Mouse (Mus musculus): ENCODE measurements around the gene C1ql3.

Gene C1ql3

DNA sequence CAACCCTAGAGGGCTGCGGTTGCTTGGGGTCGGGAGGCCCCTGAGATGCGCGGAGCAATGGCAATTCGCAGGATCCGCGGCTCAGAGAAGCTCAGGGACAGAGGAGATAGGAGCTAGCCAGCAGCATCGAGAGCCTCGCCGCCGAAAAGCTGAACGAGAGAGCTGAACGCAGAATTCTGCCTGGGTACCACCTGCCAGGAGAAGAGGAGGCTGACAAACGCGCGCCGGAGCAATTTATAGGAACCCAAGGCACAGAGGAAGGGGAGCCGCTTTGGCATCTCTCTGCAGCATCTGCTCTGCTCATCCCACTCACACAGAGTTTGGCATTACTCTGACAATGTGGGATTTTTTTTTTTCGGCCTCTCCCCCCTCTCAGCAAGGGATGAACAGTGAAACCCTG lies at the start of gene C1ql3:
Gene C1ql3 (minus strand): TSS at position 335 of the 400 bp plus-strand sequence.
- no peak for DNase-seq (ENCODE audit: low read depth)

DNA sequence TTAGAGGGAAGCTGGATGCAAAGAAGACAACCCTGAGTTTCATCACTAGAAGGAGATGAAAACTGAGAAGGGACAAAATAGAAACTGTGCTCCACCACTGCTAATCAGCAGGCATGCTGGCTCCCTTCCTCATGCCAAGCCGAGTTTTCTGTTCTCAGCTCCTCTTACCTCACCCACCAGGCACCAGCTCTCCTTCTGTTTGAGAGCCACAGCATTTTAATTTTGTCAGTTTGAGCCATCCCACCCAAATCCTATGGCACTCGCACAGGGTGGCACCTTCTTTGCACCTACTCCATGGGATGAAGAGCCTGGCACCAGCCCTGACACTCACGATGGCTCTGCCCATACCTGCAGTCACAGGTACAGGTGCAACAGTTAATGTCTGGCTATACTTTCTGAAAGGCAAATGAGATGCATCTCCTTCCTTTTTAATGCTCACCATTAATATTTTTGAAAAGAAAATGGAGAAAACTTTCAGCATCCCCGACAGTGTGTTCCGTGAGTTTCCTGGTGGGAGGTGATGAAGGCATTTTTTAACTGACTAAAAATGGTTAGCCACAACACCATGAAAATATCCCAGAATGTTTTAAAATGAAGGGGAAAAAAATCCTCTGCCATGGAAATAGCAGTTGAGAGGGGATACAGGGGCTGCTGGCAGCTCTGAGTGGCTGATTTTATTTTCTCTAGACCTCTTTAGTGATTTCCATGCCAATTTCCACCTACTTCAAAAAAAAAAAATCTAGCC lies 49.0 kb upstream of the C1ql3 start:
- no peak for DNase-seq (ENCODE audit: low read depth)

DNA sequence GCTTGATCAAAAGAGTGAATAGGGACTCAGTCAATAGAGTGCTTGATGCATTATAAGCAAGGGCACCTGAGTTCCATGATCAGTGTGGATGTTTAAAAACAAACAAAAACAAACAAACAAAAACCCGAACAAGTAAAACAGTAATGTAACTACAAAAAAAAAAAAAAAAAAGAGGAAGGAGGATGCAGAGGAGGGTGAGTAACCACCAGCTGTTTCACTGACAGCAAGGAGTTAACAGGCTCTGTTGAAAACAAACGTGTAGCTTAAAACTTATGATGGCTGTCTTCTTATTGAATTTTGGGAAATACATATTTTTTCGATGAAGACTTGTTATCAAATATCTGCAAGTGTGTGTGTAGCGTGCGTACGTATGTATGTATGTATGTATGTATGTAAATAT lies 37.0 kb upstream of the C1ql3 start:
- DNase-seq (ENCODE audit: low read depth): no peak

DNA sequence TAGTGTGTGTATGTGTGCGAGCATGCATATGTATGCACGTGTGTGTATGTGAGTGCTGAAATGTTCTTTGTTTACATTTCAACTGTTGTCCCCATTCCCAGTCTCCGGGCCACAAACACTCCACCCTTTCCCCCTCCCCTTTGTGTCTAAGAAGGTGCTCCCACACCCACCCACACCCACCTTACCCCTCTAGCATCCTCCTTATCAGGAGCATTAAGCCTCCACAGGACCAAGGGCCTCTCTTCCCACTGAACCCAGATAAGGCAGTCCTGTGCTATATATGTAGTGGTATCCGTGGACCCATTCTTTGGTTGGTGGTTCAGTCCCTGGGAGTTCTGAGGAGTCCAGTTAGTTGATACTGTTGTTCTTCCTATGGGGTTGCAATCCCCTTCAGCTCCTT lies 32.9 kb upstream of the C1ql3 start:
- no peak for DNase-seq (ENCODE audit: low read depth)

DNA sequence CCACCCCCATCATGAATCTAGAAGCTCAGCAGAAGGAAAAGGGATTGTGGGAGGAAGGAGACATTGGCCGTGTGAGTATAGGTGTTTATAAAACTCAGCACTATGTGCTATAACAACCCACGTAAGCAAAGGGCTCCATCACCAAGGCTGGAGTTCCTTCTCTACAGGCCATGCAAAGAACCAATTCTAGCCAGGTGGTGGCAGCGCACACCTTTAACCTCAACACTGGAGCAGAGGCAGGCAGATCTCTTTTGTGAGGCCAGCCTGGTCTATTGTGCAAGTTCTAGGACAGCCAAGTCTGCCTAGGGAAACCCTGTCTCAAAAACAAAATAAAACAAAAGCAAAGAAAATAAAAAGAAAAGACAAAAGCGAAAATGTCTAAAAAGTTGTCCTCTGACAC lies 28.2 kb upstream of the C1ql3 start:
- peak; percentile 7 for DNase-seq (ENCODE audit: low read depth)

DNA sequence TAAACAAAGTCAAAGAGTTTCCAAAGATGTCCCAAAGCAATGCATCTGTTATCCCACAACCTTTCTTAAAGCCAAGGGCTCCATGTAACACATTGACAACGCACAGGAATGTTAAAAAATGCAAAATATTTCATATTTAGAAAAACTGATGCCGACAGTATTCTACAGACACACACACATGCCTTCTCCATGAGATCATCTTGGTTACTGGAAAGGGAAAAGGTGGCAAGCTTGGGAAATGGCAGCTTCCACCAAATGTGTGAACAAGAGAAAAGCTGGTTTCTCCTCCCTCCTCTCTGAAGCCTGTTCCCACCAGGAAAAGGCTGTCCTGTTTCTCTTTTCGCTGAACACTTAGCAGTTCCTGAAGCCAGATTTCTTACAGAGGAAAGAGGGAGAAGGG lies 27.2 kb upstream of the C1ql3 start:
- DNase-seq (ENCODE audit: low read depth): no peak

DNA sequence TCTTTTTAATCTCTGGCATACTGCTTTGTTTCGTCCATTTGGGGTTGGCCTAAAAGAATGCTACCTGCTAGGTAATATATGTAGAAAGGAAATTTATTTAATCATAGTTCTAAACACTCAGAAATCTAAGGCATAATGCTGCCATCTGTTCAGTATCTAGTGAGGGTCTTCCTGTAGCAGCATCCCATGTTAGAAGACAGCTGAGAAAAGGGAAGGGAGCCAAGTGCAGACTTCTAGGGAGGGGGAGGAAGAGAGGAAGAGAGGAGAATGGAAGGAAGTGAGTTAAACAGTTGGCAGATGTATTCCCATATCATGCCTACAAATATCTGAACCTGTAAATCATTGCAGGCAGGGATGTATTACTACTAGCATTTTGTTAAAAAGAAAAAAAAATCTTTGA lies 7.3 kb upstream of the C1ql3 start:
- DNase-seq (ENCODE audit: low read depth): no peak

DNA sequence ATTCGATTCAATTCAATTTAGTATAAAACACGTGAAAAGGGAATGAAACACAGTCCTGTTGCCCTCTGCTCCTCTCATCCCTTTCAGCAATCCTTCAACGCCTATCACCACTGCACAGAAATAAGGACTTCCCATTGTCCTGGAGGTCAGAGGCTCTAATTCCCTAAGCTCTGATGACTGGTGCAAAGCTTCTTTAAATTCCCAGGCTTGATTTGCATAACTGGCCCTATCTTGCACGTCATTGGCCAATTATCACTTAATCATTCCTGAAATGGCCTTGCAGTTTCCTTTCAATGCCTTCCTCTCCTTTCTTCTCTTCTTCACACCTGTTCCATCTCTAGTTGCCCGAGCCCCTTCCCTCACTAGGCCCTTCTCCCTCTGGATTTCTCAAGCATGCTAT lies 6.8 kb upstream of the C1ql3 start:
- no peak for DNase-seq (ENCODE audit: low read depth)

DNA sequence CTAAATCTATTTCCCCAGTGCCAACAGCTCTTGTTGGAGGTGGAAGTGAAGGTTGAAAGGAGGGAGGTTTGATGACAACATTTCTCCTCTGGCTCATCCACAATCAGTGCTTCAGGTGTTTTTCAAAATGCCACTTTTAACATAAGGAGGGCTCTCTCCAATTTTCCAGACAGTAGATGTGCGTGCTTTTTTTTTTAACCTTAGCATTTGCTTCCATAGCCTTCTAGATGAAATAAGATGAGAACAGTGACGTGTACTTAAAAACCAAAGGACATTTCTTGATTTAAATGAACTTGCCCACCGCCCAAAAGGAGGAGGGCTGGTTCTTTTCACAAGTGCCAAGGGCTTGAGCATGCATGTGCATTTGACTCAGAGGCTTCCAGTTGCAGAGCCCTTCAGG lies 367 bp upstream of the C1ql3 start:
- no peak for DNase-seq (ENCODE audit: low read depth)

DNA sequence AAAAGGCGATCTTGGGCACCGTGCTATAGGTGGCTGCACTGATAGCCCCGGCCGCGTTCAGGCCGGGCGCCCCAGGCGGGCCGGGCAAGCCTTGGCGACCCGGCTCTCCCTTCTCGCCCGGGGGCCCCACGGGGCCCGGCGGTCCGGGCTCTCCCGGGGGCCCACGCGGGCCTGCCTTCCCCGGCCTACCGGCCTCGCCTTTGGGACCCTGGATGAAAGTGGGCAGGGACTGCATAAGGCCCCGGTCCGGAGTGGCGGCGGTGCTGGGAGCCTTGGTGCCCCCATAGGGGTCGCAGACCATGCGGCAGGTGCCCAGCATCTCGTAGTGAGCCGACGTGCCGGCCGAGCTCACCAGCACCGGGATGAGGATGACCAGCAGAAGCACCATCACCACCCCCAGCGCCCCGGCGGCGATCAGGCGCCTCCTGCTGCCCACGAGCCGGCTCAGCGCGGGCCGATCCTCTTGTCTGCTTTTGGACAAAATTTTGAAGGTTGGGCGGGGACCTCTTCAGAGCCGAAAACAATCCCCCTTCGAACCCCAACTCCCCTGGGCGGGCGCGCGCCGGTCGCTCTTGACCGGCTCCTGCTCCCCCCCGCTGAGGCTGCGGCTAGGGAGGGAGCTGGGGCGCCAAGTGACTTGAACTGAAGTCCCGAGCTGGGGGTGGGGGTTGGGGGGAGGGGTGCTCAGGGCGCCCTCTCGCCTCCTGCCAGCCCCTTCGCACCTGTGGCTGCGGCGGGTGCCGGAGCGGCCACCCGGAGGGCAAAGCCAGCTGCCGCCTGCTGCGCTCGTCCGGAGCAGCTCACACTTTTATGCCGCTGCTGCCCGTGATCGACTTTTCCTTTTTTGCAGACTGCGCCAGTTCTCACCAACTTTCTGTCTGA lies 905 bp downstream of the C1ql3 start:
- DNase-seq (ENCODE audit: low read depth): no peak

DNA sequence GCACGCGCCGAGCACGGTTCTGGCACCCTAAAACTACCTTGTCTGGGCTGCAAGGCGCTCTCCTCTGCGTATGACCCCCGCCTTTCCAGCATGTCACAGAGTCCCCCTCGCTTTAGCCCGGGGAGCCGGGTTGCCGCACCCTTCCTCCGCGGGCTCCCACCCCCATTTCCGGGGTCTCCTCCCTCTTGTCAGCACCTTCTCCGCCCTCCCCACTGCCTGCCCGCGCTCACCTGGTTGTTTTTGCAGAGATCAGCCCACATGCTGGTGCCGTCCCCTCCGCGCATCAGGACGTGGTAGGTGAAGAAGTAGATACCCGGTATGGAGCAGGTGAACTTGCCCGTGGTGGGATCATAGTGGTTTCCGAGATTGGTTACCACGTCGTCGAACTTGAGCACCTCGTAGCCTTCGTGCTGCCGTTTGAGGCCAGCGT lies 1.6 kb downstream of the C1ql3 start:
- no peak for DNase-seq (ENCODE audit: low read depth)

DNA sequence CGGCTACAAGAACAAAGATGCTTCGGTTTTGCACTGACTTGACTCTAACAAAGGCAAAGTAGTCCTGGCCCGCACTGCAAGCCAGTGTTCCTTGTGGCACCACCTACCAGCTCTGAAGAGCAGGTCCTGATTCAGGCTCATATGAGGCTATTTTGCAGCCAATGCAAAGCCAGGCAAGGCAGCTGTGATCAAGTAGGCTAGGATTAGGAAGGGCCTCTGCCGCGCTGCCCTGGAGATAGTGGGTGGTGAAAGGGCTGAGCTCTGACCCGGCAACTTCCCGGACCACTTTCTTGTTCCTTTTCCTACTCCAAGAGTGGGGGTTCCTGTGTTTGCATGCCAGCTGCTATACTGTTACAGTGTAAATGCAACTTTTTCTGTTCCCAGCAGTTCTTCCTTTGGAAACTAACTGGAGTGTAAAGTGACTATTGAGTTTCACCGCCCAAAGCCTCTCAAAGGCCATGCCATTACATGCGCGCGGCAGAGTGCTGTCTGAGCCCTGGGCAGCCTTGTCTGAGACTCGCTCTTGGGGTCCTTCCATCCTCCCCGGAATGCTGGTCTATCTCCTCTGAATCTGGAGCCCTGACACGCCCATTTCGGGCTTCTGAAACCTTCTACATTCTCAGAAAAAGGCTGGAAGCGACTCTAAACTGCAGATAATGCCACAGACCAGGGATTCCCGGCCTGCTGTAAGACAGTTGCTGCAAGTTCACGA lies 2.2 kb downstream of the C1ql3 start:
- DNase-seq (ENCODE audit: low read depth): no peak

DNA sequence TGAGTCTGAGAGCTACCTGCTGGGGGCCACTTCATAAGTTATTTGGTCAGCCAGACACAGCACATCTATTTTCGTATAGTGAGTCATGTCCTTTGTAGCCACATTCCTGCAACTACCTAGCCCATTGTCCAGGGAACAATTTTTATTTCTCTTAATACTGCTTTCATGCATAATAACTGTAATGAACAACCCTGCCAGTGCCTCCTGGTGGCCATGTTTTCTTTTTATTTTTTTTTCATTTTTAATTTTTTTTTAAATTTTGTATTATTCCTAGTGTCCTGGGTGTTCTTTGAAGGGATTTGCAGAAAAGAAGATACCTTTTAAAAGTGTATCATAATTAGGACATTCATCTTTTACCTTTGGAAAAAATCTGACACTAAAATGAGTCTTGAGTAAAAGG lies 3.2 kb downstream of the C1ql3 start:
- no peak for DNase-seq (ENCODE audit: low read depth)

DNA sequence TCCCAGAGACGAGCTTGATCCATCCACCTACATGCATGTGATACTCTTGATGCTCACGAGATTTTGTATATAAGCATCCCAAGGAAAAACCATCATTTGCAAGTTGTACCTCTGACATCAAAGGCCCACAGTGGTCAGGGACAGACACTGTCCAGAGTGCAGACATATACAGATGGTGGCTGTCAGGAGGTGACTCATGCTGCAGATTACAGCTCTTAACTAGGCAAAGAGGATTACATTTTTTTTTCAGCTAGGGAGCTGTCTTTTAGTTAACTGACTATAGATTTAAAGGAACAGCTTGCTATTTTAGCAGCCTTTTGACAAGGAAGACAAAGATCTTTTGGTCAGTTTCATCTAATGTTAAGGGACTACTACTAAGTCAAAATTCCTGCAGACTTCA lies 11.6 kb downstream of the C1ql3 start:
- DNase-seq (ENCODE audit: low read depth): peak; percentile 8

DNA sequence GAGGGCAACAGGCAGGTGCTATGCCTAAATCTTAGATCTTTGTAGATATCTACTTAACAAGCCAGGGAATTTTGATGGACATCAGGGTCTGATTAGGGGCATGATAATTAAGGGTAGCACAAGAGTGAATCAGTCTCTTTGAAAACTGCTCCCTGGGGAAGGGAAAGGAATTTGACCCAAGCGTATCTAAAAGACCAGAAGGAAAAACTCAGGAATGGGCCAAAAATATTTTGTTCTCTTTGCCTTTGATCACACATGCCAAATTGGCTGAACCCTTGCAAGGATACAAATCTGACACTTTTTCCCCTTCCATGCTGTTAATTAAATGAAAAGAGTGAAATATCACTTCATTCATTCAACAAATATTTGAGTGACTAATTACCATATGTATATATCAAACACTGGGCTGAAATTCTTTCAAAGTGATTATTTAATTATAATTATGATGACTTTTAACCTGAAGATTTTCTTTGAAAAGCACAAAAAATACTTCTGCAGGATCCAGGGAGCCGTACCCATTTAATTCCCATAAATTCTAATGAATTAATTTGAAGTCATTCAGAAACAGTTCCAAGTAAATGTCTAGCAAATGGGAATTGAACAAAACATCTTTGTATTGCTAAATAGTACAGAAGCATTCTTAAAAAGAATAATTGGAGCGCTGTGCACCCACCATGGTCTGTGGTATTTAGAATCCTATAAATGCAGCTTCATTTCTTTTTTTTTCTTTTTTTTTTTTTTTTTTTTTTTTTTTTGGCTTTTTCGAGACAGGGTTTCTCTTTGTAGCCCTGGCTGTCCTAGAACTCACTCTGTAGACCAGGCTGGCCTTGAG lies 26.5 kb downstream of the C1ql3 start:
- DNase-seq (ENCODE audit: low read depth): no peak

DNA sequence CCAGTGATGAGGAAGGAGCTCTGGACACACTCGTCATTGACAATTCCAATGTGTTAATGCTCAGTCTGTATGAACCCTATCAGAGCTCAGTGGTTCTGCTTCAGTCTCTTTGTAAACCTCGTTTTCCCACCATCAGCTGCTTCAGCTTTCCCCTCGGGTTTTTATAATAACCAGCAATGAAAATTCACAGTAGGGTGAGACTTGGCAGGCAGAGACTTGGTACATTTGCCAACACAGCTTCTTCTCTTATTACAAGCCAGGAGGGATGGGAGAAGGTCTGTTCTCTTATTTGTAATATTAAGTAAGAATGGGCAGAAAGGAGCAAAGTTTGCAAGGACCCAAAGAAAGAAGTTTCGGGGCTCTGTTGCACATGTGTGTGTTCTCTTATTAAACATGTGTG lies 32.8 kb downstream of the C1ql3 start:
- no peak for DNase-seq (ENCODE audit: low read depth)

DNA sequence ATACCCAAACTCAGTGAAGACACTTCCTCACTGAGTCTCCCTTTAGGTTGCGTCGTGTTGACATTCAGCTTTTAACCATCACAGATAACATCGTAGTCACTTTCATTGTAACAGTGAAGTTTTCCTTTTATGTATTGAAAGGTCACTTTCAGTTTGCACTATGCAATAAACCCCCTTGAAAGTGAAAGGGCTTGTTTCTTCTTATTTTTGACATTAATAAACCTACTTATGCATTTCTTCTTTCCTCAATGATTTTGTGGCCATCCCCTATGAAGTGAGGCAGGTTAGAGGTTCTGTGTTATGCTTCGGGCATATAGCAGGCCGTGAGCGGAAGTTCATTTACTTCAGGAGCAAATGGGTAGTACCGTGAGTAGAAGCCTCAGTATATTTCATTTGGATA lies 34.2 kb downstream of the C1ql3 start:
- DNase-seq (ENCODE audit: low read depth): no peak

DNA sequence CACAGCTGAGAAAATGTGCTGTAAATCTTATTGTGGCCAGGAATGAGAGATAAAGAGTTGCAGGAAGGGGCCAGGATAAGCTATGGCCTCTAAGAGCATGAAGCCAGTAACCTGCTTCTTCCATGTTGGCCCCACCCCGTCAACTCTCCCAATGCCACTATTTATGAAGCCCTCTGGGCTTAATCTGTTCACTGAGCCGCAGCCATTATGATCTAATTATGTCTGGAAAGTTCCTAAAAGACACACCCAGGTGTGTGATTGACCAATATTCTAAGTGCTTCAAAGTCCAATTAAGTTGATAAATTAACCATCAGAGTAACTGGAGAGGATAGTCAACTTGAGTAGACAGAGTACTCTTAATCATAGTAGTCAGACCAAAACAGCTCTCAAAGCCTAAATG lies 37.9 kb downstream of the C1ql3 start:
- no peak for DNase-seq (ENCODE audit: low read depth)

DNA sequence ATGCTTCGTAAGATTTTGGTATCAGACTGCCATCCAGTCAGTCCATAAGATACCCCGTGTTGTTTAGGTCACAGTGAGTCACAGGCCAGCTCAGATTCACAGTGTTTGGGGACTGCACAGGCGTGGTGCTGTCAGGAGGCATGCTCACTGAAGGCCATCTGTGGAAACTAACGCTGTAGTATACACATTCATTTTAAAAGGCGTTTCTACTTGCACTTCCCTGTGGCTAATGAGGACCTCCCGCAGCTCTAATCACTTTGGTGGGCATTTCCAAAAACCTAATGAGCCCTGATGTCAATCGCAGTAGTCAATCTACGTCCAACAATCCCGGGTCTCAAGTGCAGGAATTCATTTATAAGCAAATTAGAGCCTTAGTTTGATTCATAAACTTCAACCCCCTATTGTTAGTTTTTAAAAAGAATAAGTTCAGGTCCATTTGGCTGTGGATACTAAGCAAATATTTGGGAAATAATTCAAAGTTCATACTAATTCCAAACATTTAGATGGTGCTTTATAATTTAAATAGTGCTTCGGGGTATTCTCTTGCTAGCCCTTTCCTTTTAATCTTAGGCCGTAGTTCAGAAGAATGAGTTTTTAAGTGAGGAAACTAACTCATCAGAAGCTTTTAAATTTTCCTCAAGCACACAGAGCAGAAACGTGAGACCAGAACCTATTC lies 41.4 kb downstream of the C1ql3 start:
- DNase-seq (ENCODE audit: low read depth): no peak

DNA sequence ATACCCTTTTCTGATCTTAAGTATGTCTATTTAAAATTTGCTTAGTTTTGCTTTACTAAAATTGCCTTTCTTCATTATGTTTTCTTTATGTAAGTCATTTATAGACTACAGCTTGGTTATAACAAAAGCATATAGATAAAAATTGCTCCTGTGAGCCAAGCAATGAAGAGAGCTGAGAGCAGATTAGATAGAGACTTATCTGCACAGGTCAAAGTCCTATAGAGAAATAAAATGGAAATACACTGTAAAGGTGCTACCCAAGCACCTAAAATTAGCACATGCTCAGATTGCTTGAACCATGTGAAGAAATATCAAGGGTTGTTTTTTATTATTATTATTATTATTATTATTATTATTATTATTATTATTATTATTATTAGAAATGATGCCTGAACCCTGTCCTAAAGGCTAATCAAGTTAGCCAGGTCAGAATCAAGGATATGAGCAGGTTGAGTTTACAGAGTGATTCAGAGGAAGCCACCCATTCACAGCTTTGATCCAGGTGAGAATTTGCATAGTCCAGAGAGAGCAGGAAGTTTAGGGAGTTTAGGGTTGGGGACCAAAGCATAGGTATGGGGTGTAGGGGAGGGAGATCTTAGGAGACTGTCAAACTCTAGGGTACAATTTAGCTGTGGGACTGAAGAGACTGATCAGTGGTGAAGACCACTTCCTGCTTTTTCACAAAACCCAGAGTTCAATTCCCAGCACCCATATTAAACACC lies 54.7 kb downstream of the C1ql3 start:
- DNase-seq (ENCODE audit: low read depth): no peak
